Mouse (Mus musculus): ENCODE measurements at regions not wholly inside any gene's neighbourhood (a gene's known extent, or its start where the extent isn't known, plus 50 kb on each side); places are given as distances from the start of the nearest gene placed in this dataset.

GRCm38 (mm10) chr2:45630081-45630480, 512.9 kb upstream of the Zeb2 start:
- DNase-seq (ENCODE audit: low spot score in 2 of 2) = no peak

DNA sequence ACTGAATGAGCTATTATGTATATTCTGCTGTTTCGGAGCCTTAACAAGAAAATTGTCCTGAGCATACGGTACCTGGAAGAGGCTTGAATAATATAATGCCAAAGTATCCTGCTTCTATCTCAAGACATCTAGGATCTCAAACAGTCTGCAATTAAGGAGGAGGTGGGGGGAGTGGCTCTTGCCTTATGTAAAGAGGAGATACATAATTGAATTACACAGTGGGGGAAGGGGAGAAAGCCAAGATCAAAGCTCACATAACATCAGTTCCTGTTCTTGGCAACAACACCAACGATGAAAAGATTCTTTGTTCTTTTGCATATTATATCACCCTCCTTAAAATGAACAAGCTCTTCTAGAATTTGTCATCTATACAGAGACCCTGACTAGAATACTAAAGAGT, 512.4 kb upstream of the Zeb2 start:
- no peak for DNase-seq (ENCODE audit: low spot score in 2 of 2)

DNA sequence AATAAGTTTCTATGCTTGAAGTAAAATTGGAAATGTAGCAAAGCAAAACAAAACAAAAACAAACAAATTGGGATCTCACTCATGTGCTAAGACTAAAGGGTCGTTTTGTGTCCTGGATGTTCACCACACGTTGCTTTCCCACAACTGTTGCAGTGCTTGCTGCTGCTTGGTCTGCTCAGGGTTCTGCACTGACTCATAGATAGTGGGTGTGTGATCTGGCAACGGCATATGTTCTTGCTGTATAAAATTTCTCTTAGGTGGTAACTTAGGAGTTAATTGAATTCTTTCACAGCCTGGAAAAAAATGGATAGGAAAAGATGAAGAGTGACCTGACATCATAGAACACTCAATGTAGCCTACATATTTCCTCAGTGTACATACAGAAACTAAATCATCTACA, 505.9 kb upstream of the Zeb2 start:
- DNase-seq (ENCODE audit: low spot score in 2 of 2) = no peak

DNA sequence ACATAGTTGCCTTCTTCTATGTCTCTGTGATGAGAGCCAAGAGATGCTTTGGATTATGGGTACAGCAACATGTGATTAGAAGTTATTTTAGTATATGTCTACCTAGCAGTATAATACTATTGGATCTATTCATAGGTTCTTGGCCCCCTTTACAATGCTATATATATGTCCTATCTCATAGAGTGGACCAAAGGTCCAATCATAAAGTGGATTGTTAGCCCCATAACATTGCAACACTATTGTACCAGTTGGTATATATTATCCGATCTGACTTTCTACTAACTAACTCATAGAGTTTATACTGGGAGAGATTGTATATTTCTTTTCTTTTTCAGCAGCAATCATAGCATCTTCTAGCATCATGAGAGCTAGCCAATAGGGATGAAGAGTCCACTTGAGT, 491.7 kb upstream of the Zeb2 start:
- DNase-seq (ENCODE audit: low spot score in 2 of 2) = no peak

GRCm38 (mm10) chr2:45607393-45607792, 490.2 kb upstream of the Zeb2 start:
- no peak for DNase-seq (ENCODE audit: low spot score in 2 of 2)

DNA sequence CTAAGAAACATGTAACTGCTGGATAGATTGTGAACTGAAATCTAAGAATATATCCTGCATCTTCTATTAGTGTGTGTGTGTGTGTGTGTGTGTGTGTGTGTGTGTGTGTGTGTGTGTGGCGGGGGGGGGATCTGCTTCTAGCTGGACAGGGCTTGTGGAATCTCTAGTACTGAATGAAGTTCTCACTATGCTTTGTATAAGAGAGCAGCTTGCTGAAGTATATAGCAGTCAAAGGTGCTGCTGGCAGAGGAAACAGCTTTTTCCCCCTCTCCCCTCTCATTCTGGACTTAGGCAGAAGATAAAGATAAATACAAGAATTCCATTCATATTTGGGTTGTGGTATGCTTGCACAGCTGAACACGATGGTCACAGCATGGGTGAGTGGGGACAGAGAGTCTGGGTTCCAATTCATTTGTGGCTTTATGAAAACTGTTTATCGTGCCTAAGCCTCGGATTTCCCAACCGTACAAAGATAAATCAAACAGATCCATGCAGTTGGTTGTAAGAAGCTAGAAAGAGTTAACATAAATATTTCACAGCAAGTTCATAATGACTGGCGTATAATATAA, 484.2 kb upstream of the Zeb2 start:
- no peak for DNase-seq (ENCODE audit: low spot score in 2 of 2)

GRCm38 (mm10) chr2:45593765-45594164, 476.6 kb upstream of the Zeb2 start:
- no peak for DNase-seq (ENCODE audit: low spot score in 2 of 2)

DNA sequence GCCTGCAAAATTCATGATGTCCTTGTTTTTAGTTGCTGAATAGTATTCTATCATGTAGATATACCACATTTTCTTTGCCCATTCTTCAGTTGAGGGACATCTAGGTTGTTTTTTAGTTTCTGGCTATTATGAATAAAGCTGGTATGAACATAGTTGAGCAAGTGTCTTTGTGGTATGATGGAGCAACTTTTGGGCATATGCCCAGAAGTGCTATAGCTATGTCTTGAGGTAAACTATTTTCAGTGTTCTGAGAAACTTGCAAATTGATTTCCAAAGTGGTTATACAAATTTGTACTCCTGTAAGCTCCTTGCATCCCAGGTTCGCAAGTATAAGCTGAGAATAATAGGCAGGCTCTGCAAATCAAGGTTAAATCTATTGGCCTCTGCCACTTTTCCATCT, 473.8 kb upstream of the Zeb2 start:
- no peak for DNase-seq (ENCODE audit: low spot score in 2 of 2)

DNA sequence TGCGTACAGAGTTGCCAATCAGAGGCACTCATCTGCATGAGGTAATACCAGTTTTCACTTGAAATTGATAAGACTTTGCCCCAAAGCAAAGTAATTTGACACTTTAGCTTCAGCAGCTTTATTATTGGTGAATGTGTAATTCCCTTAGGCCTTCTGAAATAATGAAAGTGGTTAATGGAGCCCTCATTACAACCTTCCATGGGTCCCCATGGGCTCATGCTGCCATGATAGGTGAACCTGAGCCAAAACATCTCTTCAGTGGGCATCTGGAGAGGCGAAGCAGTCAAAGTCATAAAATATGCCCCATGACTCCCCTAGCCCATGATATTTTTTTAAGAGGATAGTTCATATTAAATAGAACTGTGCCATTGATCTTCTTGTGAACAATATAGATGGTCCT, 471.1 kb upstream of the Zeb2 start:
- no peak for DNase-seq (ENCODE audit: low spot score in 2 of 2)

DNA sequence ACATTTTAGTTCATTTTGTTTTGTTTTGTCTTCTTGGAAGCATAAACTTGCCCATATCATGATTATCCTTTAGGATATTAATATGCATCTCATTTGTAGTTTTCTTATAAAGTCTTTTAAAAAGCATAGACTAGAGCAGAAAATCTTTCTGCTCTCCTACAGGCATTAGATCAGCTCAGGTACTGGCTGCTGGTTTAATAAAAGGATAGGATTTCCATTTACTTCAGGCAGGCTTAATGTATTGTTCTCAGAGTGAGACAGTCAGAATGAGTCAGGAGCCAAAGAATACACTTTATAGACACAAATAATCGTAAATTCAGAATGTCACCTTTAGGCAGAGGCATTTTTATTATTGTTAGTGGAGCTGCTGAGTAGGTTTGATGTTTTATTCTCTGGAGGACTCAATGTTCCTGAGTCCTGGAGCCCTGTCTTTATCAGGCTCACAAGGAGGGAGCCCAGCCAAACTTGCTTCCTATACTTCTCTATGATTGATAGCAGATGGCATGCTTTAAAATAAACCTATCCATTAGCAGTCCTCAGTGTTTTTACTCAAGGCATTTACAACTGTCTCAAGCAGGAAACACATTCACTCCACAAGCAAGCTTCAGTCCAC, 469.5 kb upstream of the Zeb2 start:
- DNase-seq (ENCODE audit: low spot score in 2 of 2) = no peak

DNA sequence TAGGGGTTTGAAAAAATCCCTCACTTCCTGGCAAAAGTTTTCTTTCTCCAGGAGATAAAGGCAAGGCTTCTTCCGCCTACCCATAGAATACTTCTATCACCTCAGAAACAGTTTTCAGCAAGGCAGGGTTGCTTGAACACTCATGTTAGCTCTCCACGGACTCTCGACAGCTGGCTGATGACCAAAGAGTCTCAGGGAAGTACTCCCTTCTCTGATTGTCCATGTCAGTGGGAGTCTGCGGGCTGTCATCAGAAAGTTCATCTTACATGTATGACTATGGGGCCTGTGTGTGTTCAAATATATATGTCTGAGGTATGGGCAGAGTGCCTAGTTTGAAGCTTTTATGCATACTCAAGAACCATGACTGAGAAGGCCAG, 464.3 kb upstream of the Zeb2 start:
- no peak for DNase-seq (ENCODE audit: low spot score in 2 of 2)

DNA sequence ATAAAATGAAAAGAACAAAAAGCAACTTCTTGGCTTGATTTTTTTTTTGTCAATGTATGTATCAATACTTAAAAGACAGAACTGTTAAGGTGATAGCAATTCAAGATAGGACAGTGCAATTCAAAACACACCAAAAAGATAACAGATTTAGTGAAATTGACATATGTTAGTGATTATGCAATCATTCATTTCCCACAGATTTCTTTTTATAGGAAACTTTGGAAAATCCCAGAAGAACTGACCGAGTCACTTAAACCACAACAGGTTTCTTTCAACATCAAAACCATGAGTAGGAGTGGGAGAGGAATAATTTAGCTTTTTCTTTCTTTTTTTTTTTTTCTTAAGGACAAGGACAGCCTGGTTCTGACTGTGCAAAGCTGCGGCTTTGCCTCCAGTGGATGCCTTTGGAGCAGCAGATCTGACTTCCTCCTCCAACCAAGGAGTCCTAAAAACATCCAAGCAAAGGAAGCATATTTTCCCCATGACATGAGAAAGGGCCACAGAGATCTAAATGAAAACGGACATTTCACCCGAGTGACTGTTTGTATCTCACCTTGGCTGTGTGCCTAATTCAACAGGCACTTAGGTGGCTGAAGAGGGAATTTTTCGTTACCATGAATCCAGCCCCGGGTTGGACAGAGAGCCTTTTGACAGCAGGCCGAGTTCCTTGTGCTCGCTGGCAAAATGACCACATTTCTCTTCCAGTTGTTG, 463.8 kb upstream of the Zeb2 start:
- no peak for DNase-seq (ENCODE audit: low spot score in 2 of 2)

DNA sequence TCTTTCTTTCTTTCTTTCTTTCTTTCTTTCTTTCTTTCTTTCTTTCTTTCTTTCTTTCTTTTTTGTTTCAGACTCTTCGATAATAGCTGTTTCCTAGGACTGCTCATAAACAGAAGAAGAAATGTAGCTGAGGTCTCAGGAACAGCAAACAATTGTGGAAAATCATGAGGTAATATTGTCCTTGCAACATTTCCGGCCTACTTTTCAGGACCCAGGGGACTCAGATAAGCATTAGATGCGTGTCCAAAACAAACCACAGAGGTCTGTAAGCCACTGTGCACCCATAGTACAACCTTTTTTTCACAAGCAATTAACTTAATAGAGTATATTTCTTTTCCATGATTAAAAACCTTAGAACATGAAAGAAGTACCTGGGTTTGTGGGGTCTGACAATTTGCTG, 455.7 kb upstream of the Zeb2 start:
- DNase-seq (ENCODE audit: low spot score in 2 of 2) = no peak

- DNase-seq (ENCODE audit: low spot score in 2 of 2) = no peak
Observed at GRCm38 (mm10) chr2:45554707-45555106, 437.5 kb upstream of the Zeb2 start.

GRCm38 (mm10) chr2:45541394-45541793, 424.2 kb upstream of the Zeb2 start:
- no peak for DNase-seq (ENCODE audit: low spot score in 2 of 2)

- DNase-seq (ENCODE audit: low spot score in 2 of 2) = no peak
Observed at GRCm38 (mm10) chr2:45538950-45539349, 421.8 kb upstream of the Zeb2 start.

- DNase-seq (ENCODE audit: low spot score in 2 of 2) = no peak
Observed at GRCm38 (mm10) chr2:45537722-45538121, 420.5 kb upstream of the Zeb2 start.

DNA sequence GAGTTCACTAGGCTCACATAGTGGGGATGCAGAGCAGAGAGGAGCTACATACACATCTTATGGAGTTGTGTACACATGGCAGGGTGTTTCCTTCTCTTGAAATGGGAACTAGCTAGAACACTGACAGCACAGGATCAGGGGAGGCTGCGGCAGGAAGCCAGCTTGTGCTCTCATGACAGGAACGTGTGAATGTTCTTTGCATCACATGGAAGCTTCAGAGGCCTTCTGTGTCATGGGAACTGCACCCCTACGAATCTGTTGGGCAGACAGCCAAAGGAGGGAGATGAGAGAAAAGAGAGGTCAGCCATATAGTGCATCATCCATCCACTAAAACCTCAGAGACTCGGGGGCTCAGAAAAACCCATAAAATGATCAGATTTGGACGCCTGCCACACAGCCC, 417.6 kb upstream of the Zeb2 start:
- no peak for DNase-seq (ENCODE audit: low spot score in 2 of 2)

DNA sequence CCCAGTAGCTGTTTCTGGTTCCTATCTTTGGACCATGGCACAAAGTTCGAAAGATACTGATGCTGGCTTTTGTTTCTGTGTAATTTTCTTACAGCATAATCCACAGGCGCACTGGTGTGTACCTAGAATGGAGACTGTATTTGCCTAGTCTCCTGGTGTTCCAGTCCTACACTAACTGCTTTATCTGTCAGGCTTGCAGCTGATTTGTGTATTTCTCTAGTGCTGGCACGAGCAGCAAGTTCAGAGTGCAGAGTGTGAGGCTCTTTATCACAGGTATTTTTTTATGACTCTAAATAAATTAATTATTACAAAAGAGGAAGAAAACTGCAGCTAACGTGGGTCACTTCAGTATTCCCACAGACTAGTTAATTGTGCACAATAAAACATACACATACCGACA, 405.1 kb upstream of the Zeb2 start:
- DNase-seq (ENCODE audit: low spot score in 2 of 2) = no peak

GRCm38 (mm10) chr2:45519550-45520152, 402.5 kb upstream of the Zeb2 start:
- no peak for DNase-seq (ENCODE audit: low spot score in 2 of 2)

GRCm38 (mm10) chr2:45514290-45515180, 397.3 kb upstream of the Zeb2 start:
- DNase-seq (ENCODE audit: low spot score in 2 of 2) = peak in 1 of 2 experiments; percentile 1

DNA sequence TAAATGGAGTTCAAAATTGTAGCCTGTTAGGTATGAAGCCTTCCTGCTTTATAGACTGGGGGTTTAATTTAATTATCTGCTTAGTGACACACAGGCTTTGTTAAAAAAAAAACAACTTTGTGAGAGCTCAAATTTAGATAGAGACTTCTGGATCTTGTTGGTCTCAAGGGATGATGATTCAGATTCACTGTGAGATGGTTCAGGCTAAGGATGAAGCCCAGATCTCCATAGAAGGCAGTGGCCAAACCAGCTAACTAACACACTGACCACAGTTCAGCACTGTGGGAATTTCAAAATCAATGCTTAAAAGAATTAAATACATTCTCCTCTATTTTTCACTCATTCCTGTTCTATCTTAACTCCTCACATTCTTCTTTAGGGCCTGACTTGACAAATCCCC, 395.7 kb upstream of the Zeb2 start:
- DNase-seq (ENCODE audit: low spot score in 2 of 2) = no peak

All from spleen, postnatal 36 days (tissue).